Mouse (Mus musculus): Measurements from ENCODE around the gene Ecm2.

The Ecm2 gene

DNA sequence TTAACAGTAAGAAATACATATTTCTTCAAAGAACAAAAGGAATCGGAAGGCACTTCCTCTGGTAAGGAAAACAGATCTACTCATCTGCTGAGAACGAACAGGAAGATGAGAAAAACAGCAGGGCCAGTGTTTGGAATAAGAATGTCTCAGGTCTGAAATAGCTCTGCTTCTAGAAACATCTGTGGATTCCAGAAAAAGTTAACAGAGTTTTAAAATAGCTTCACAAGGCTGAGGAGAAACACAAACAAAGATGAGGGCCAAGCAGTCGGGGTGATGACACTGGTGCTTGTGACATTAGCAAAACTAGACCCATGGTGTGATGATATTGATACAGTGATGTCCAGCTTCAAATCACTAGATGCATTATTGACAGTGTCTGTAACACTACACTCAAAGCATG lies 2.6 kb downstream of the Ecm2 start:
- DNase-seq (ENCODE audit: low read depth, low spot score): no peak

DNA sequence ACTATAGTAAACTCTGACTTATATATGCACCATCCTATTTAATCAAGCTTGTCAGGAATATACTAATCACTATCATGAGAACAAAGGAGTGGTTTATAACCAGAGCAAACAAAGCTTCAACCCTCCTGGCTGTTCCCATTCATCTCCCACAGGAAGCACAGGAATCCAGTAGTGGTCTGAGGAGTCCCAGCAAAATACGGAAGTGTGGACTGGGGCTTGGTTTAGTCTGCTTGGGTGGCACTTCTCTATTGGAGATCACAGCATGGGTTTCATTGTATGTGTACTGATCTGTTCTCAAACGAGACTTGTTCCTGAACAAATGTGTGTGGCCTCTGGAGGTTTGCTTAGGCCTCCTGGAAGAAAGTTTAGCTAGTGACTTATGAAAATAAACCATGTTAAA lies 14.2 kb downstream of the Ecm2 start:
- DNase-seq (ENCODE audit: low read depth, low spot score): no peak

DNA sequence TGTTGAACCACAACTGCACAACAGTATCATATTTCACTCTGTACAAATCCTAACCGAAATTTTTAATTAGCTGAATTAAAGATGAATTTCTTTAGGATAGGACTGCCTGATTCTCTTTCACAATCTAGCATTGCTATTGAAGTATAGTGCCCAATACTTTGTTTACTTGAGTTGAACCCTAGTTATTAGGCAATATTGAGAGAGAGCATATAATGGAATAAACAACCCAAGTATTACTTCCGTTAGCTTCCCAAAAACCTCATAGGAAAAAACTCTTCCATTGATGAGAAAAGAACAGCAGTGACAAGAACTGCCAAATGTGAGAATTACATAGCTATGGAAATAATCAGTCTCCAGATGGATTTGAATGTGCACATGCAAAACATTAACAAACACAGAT lies 21.6 kb downstream of the Ecm2 start:
- DNase-seq (ENCODE audit: low read depth, low spot score): no peak

DNA sequence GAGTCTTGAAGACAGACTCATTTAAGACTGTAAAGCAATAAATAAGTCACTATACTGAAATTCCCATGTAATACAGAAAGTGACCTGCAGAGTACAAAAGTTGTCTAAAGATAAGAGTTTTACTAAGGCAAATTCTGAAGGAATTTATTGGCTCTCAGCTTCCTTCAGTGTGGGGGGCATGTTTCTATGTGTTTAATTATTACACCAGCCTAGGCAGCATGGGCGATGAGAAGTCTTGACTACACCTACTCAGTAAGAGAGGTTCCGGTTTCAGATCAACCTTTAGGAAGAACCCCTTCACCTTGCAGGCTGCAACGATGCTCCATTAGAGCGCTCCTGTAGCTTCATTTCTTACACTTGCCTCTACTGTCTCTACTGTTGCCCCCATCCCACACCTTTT lies 26.0 kb downstream of the Ecm2 start:
- no peak for DNase-seq (ENCODE audit: low read depth, low spot score)

DNA sequence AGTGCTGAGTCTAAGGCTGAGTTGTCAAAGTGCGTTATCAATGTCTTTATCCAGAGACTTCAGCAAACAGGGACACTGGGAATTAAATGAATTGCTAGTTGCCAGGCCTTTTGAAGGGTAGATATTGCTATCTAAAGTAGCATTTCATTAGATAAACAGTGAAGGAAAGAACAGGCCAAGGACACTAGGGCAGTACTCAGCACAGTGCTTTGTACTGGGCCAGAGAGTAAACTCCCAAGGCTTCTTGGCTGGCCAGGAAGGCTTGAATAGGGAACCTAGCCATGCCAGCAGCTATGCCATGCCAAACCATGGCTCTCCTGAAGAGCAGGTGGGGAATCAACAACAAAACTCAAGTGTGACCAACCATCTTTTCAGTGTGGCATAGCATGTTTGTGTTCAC lies 32.3 kb downstream of the Ecm2 start:
- no peak for DNase-seq (ENCODE audit: low read depth, low spot score)

DNA sequence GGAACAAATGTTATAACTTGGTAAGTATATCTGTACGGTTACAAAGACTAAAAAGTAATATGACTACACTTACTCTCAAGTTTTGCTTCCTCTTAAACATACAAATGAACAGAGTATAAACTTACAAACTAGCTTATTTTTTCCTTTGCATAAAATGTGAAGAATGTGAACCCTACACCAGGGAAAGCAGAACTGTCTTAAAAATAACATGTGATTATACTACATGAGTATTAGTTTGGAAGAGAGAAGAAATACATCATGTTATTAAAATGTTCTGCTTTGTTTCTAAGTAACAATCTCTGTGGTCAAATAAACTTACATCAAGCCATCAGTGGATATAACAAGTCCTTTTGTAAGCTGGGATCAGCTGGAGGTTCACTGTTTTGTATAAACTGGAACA lies 34.1 kb downstream of the Ecm2 start:
- DNase-seq (ENCODE audit: low read depth, low spot score): no peak

DNA sequence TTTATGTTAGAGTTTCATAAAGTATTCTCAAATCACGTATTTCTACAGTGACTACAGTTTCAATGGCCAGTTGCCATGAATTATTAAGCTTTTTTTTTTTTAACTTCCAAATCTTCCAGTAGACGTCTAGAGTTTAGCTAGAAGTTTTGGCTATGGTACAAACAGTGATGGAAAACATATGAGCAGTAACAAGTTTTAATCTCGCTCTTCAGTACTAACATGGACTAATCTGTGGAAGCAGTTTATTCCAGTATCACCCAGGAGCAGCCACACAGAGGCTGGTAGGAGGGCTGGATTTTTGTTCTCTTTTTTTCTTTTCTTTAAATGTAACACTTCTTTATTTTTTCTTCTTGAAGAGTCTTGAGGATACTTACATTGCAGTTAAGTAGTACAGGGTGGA lies 39.7 kb downstream of the Ecm2 start, which contains the start of gene Aspn:
Gene Aspn, plus strand, starts transcription at position 165 of the 400 bp plus-strand sequence.
- DNase-seq (ENCODE audit: low read depth, low spot score): no peak

DNA sequence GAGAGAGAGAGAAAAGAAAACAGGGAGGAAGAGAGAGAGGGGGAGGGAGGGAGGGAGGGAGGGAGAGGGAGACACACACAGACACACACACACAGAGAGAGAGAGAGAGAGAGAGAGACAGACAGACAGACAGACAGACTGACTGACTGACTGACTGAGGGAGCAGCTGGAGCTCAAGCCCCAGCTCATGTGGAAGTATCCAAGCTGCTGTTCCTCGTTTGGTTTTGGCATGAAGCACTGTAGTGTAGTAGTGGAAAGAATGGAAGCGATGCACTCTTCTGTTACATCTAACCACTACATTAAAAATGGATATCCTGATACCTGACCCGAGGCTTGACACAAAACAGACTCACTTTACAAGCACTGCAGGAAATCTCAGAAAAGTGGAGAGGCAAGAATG lies 41.0 kb downstream of the Ecm2 start:
- DNase-seq (ENCODE audit: low read depth, low spot score): no peak

DNA sequence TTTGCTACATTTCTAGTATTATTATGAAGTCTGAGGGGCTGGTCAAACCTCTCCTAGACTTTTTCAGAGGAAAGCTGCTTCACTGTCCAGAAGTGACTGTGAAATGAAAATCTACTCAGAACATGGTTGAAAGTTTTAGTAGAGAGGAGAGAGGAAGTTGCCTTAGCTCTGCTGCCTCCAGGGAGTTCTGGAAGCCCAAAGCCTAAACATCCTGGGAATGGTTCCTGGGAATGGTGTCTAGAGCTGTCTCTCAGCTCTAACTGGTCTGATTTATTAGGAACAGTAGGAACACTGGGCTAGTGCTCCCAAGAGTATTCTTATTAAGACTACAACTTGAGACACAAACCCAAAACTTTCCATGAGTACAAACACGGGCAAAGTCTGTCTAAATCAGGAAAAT lies 41.9 kb downstream of the Ecm2 start:
- no peak for DNase-seq (ENCODE audit: low read depth, low spot score)

DNA sequence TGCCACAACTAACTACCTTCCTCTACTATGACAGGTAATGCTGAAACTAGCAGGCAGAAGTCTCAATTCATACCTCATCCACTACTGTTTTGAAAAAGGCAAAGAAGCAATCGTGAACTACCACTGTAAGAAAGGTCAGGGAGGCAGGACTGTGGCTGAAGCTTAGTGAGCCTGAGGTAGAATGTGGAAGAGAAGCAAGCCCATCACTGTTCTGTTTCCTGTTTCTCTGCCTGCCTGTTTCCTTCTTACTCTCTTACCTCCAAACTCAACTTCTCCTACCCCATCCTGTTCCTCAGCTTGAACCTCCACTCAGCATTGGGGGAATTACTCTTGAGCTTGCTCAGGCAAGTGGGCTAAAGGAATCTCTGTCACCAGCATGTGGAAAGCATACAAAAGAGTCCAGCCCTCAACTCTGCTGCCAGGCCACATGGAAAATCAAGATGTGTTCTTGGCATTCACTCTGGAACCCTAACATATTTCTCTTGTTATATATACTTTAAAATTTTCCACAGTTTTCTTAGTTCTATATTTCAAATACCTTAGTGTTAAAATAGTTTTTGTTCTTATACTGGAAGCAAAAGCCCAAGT lies 43.0 kb downstream of the Ecm2 start:
- DNase-seq (ENCODE audit: low read depth, low spot score): no peak

DNA sequence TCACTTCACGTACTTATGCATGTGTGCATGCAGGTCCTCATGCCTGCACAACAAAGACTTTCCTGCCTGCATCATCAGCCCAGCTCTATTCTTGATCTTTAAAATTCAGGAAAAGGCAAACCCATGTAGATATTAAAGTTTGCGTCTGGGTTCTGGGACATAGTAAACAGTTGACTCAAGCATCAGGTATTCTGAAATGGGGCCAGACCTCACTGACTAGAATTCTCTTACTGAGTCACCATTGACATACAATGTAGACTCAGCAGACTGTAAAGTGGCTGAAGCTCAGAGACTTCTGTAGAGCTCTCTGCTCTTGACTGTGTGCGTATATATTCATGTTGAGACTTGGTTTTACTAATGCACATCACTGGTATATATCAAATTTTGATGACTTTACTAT lies 45.0 kb downstream of the Ecm2 start:
- no peak for DNase-seq (ENCODE audit: low read depth, low spot score)

DNA sequence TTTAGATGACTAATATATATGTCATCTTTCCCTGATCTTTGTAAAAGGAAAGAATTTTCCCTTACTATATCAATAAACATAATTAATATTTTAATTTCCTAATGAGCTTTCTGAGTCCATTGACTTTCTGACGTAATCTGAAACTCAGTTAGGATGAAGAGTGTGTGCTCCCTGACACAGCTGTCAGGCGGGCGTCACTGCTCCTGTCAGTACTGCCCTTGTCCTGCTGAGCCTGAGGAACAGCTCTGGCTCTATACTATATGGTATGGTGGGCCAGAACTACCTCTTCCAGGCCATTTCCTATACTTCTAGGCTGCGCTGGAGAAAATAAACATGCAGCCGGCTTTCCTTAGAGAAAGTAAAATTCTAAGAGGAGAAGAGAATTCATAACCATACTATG lies 49.9 kb downstream of the Ecm2 start:
- DNase-seq (ENCODE audit: low read depth, low spot score): no peak

DNA sequence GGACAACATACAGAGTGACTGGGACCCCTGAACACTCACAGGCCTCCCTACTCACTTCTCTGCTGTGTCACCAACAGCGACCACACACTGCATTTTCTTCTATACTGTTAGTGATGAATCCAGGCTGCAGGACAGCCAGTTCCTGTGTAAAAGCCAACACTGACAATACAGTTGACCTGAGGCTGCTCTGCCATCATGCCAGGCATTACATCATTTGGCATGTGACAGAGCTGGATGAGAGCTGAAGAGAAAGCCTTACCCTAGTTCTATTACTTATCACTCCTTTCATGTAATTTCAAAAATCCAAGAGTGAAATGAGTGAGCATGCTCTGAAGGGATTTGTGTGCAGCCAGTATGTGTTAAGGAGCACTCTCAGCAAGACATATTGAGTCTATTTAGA lies 51.6 kb downstream of the Ecm2 start:
- DNase-seq (ENCODE audit: low read depth, low spot score): peak; percentile 5

DNA sequence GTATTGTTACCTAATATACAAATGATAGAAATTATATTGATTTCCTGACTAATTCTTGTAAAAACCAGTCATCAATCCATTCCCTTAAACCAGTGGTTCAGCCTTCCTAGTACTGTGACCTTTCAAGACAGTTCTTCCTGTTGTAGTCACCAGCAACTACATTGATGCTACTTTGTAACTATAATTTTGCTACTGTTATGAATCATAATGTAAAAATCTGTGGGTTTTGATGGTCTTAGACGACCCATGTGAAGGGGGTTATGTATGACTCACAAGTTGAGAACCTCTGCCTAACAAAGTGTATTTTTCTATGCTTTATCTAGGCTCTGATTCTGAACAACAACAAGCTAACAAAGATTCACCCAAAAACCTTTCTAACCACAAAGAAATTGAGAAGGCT lies 52.3 kb downstream of the Ecm2 start:
- peak; percentile 29 for DNase-seq (ENCODE audit: low read depth, low spot score)

DNA sequence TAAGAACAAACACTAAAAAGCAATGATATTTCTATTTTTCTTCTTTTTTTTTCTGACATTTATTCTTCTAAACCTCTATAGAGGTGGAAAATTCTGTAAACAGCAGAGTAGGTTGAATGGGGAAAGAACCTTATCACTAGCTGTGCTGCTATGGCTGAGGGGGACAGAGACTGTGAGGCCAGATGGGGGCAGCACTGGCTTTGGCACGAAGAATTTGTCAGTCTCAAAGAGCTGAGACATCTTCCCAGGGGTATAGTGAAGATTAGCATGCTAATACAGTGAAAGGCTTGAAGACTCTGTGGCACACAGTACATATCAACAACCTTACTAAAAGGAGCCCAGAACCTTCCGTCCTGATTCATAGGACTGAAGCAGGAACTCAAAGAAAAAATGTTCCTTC lies 54.6 kb downstream of the Ecm2 start:
- peak; percentile 59 for DNase-seq (ENCODE audit: low read depth, low spot score)

DNA sequence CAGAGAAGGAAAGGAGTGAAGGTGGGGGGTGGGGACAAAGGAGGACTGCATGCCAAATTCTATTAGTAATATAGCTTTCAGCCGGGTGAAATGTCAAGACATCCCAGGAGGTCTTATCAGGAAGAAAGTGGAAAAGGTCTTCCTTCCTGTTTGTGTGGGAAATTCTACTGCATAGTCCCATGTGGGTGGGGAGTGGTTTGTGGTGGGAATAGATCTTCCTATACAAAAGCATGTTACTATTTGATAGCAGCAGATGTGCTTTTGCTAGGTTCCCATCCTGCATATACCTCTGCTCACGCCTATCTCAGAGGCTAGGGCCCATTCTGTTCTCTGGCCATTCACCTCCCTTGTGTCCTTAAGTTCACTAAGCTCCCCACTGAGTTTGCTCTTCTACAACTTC lies 56.3 kb downstream of the Ecm2 start:
- no peak for DNase-seq (ENCODE audit: low read depth, low spot score)

DNA sequence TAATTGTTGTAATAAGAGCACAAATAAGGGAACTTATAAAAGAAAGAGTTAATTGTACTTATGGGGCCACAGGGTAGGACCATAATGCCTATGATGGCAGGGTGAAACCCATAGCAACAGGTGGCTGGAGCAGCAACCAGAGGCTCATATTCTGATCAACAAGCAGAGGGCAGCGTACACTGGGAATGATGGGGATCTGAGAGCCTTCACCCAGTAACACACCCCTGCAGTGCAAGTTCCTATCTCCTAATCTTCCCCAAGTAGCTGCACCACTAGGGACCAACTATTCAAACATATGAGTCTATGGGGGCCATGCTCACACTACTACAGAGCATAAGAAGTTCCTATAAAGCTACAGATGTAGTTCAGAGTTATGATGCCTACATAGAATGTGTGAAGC lies 59.7 kb downstream of the Ecm2 start:
- DNase-seq (ENCODE audit: low read depth, low spot score): no peak

DNA sequence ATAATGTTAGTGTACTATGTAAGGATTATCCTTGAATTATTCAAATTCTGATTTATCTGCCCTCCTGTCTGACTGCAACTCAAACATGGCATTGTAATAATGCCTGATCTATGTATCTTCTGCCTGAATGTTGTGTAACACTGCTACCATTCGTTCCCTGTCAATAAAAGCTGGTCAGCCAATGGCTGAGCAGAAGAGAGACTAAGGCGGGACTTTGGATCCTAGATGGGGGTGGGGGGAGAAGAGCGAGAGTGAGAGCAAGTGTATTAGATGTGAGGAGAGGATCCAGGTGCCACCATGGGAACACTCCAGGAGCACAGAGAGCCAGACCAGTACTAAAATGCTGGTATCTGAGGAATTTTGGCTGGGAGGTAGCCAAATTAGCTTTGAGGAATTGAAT lies 65.8 kb downstream of the Ecm2 start:
- no peak for DNase-seq (ENCODE audit: low read depth, low spot score)

DNA sequence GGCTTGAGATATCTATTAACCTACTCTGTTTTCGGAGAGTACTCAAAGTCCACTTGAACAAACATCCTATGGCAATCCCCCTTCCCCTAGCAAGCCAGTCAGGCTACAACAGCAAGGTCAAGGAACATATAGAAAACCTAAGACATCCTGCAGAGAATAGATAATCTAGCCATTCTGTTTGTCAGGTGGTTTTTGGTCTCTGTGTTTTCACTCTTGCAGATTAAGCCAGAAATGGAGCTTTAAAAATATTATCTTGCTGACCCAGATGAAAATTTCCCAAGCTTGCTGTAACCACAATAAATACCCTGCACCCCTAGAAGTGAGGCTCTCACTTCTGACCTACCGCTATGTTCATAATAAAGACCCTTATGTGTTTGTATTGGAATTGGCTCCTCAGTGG lies 66.8 kb downstream of the Ecm2 start:
- no peak for DNase-seq (ENCODE audit: low read depth, low spot score)

DNA sequence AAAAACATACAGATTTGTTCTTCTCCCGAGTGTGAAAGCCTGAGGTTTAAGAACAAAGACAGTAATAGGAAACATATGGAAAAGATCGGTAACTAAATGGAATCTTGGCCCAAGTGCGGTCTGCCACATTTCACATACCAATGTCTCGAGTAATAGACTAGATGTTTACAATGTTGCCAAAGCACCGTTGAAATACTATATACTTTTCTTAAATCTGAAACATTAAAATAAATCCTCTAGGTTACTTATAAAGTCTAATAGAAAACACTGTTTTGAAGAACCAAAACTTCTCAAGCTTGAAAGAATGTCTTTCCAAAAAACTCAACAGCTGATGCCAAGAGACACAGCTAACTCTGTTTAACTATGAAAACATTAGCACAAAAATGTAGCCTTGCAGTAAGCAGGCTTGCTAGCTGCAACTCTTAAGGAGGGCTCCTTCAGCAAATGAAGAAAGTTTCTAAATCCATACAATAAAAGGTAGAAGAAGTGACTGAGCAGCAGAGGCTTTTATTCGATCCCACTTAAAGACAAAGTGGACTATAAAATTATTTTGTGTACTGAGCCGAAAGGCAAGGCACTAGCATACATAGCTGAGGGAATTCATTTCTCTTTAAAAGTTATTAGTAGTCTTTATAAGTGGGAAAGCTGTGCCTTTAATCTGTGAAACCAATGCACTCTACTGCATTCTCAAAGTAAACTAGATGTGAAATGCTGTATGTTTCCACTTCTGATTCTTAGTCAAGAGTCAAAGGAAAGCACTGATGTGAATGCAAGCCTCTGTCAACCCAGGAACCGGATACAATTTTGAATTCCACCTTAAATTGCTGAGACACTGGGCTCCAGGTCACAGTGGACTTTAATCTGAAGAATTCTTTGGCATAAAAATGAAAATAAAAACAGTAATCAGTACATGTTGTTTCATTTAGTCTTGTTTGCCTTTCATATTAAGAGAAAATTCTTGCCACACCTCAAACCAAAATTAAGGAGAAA lies 77.2 kb downstream of the Ecm2 start, which contains the start of gene Omd:
Gene Omd, plus strand, starts transcription at position 922 of the 990 bp plus-strand sequence.
- no peak for DNase-seq (ENCODE audit: low read depth, low spot score)
